Mouse (Mus musculus): Measurements from ENCODE around the gene Pgghg. TPM values are rescaled to one million over a fixed set of nuclear protein-coding genes. Genes with fewer than 3 reads are reported as not detected.
A peak's percentile ranks its signal among the peaks of the same experiment; 100 is the strongest.

The Pgghg gene
- polyA plus RNA-seq, 1 experiment = 15.1 TPM

DNA sequence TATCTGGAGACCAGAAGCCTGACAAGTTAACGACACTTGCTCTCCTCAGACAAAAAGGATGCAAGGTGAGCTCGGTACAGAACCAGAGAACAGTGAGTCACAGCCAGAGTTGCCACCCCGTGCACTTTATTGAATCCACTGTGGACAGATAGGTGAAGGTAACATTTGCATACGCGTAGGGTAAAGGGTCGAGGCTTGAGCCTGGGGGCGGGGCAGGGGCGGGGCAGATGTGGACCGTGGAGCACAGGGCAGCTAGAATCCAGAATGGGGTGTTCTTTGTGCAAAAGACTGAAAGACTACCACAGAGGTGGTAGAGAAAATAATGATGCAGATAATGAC, 13.5 kb downstream of the Pgghg start:
- TF ChIP-seq POLR2A (IDR thresholded peaks at IDR 0.05; ENCODE audit: low read depth, low read length) (no peak), CTCF (IDR thresholded peaks at IDR 0.05; ENCODE audit: extremely low read depth, insufficient read length, insufficient replicate concordance, low read depth, low read length) (no peak)
- WGBS = under 1% methylated on average over 9 of the region's 9 CpGs
- Histone ChIP-seq H3K27me3 (ENCODE audit: control insufficient read depth, insufficient read depth, low read length) (no peaks in the 10 kb centered on the region), H3K27ac (ENCODE audit: insufficient read depth, low read depth, low read length) (peak overlapping the region; percentile 46), H3K36me3 (ENCODE audit: control insufficient read depth, insufficient read depth, low read length) (0 out of 2 replicates have a peak, but pooled peaks cover 3% of the 10 kb centered on the region), H3K4me1 (ENCODE audit: control insufficient read depth, insufficient read depth, insufficient read length, low read length) (peaks cover 14% of the 10 kb centered on the region), H3K4me3 (ENCODE audit: low read depth, low read length) (peak overlapping the region; percentile 61)

DNA sequence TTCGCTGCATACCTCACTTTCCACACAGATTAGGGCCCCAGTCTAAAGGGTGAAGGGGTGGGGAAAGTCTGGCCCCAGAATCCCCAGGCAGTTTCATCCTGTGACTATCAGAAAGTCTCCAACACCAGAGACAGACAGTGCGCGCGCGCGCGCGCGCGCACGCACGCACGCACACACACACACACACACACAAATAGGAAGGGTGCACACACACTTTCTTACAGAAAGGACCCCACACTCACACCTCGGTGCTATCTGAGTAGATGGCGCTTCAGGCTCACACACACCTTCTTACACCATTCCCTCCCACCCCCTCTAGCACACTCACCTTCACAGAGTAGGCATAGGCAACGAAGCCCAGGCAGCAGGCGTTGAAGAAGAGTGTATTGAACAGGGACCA, 14.2 kb downstream of the Pgghg start:
- 3% methylated on average over 17 of the region's 17 CpGs for WGBS
- TF ChIP-seq POLR2A (IDR thresholded peaks at IDR 0.05; ENCODE audit: low read depth, low read length) (no peak), CTCF (IDR thresholded peaks at IDR 0.05; ENCODE audit: extremely low read depth, insufficient read length, insufficient replicate concordance, low read depth, low read length) (no peak)
- peak overlapping the region; percentile 61 for H3K4me3 ChIP-seq (ENCODE audit: low read depth, low read length)
- peak overlapping the region; percentile 82 for H3K27ac ChIP-seq (ENCODE audit: insufficient read depth, low read depth, low read length)
- H3K4me1 ChIP-seq (ENCODE audit: control insufficient read depth, insufficient read depth, insufficient read length, low read length) = peaks cover 14% of the 10 kb centered on the region
- H3K36me3 ChIP-seq (ENCODE audit: control insufficient read depth, insufficient read depth, low read length) = 0 out of 2 replicates have a peak, but pooled peaks cover 3% of the 10 kb centered on the region
- no peaks in the 10 kb centered on the region for H3K27me3 ChIP-seq (ENCODE audit: control insufficient read depth, insufficient read depth, low read length)

DNA sequence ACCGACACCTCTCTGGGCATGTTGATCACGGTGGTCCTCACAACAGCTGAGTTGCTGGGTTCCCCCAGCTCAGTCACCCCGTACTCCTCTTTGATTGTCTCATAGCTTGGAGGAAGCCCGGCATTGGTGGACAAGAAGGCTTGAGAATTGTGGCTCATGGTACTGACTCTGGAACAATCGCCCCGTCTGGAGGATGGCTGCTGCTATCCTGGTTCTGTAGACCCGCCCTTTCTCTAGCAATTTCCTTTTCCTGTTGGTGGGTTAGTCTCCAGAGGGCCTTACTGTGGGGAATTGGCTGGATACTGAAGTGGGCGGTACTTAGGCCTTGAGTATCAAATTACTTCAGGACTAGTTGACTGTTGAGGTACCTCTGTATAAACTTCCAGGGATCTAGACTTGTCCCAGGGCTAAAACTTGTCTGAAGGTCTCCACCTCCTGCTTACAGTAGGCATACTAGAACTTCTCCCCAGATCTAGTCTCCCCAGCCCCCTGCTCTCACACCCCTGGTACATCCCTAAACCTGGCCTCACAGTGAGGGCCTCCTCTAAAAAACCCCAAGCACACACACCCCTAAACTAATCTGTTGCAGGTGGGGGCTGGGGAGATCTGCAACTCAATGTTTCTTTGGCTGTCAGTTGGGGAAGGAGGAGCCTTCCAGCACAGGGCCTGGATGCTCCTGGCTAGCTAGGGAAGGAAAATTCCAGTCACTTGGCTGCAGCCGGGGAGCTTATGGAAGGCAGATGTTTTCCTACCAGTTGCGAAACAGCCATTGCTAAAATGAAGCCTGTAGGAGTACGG, 14.8 kb downstream of the Pgghg start, which contains the start of the genes Gm45717 and Ifitm2:
Gene Gm45717, minus strand, starts transcription at position 180 of the 798 bp plus-strand sequence.
Gene Ifitm2, minus strand, starts transcription at position 230 of the 798 bp plus-strand sequence.
- WGBS = 4% methylated on average over 11 of the region's 11 CpGs
- H3K4me1 ChIP-seq (ENCODE audit: control insufficient read depth, insufficient read depth, insufficient read length, low read length) = peaks cover 14% of the 10 kb centered on the region
- 0 out of 2 replicates have a peak, but pooled peaks cover 3% of the 10 kb centered on the region for H3K36me3 ChIP-seq (ENCODE audit: control insufficient read depth, insufficient read depth, low read length)
- no peaks in the 10 kb centered on the region for H3K27me3 ChIP-seq (ENCODE audit: control insufficient read depth, insufficient read depth, low read length)
- peak within 1 kb of the TSS; percentile 89 for H3K27ac ChIP-seq (ENCODE audit: insufficient read depth, low read depth, low read length)
- H3K4me3 ChIP-seq (ENCODE audit: low read depth, low read length) = peak within 1 kb of the TSS; percentile 61
- TF ChIP-seq POLR2A (IDR thresholded peaks at IDR 0.05; ENCODE audit: low read depth, low read length) (no peak; the same call in 1 of the 2 replicates), CTCF (IDR thresholded peaks at IDR 0.05; ENCODE audit: extremely low read depth, insufficient read length, insufficient replicate concordance, low read depth, low read length) (no peak)

DNA sequence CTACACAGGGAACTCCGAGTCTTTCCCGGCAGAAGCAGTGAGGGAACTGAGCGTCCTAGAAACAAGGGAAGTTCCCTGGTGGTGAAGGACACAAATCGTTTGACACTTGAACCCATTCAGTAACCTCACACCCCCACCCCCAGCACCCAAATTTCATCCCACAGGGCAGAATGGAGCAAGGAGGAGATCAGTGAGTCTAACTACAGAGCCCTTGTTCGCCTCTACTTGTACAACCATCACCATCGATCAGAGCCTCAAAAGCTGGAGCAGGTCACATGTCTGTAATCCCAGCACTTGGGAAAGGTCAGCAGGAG, 15.3 kb downstream of the Pgghg start:
- no peak overlapping the region for H3K4me3 ChIP-seq (ENCODE audit: low read depth, low read length)
- H3K4me1 ChIP-seq (ENCODE audit: control insufficient read depth, insufficient read depth, insufficient read length, low read length) = peaks cover 11% of the 10 kb centered on the region; the same call in 1 of the 2 replicates
- H3K36me3 ChIP-seq (ENCODE audit: control insufficient read depth, insufficient read depth, low read length) = 0 out of 2 replicates have a peak, but pooled peaks cover 3% of the 10 kb centered on the region
- H3K27ac ChIP-seq (ENCODE audit: insufficient read depth, low read depth, low read length) = peak overlapping the region; percentile 89
- no peaks in the 10 kb centered on the region for H3K27me3 ChIP-seq (ENCODE audit: control insufficient read depth, insufficient read depth, low read length)
- 21% methylated on average over 6 of the region's 6 CpGs for WGBS
- TF ChIP-seq POLR2A (IDR thresholded peaks at IDR 0.05; ENCODE audit: low read depth, low read length) = no peak
- TF ChIP-seq CTCF (IDR thresholded peaks at IDR 0.05; ENCODE audit: extremely low read depth, insufficient read length, insufficient replicate concordance, low read depth, low read length) = no peak

DNA sequence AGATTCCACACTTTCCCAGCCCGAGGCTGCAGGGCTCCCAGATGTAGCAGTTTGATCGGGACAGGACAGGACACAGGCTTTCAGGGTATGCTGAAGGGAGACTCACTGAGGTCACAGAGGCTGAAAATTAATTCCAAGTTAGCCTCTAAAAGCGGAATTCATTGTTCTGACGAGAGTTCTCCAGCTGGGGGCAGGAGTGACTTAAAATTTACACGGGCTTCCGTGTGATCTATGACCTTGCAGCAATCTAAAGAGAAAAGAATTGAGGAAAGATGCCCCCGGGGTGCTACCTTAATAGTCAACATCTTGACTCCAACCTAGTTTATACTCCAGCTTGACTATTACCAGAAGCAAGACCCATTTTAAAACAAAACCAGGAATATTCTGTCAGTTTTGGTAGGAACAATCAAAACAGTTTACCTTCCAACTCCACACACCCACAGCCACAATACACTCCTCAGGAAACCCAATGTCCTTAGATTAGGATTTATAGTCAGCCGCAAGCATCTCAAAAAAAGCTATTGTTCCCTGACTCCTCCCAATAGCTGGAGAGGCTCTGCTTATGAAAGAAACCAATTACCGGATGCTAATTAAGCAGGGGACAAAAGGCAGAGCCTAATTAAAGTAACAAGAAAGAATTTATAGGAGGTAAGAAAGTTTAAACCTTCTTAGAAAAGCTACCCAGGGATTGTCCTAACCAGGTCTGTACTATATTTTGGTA, 18.1 kb downstream of the Pgghg start:
- no peaks in the 10 kb centered on the region for H3K27me3 ChIP-seq (ENCODE audit: control insufficient read depth, insufficient read depth, low read length)
- no peak overlapping the region for H3K4me3 ChIP-seq (ENCODE audit: low read depth, low read length)
- no peak overlapping the region for H3K27ac ChIP-seq (ENCODE audit: insufficient read depth, low read depth, low read length)
- TF ChIP-seq CTCF (IDR thresholded peaks at IDR 0.05; ENCODE audit: extremely low read depth, insufficient read length, insufficient replicate concordance, low read depth, low read length) (peak; percentile 17; the same call in 1 of the 2 replicates), POLR2A (IDR thresholded peaks at IDR 0.05; ENCODE audit: low read depth, low read length) (no peak)
- no peaks in the 10 kb centered on the region for H3K36me3 ChIP-seq (ENCODE audit: control insufficient read depth, insufficient read depth, low read length)
- H3K4me1 ChIP-seq (ENCODE audit: control insufficient read depth, insufficient read depth, insufficient read length, low read length) = peaks cover 3% of the 10 kb centered on the region; the same call in 1 of the 2 replicates
- 12% methylated on average over 9 of the region's 9 CpGs for WGBS

DNA sequence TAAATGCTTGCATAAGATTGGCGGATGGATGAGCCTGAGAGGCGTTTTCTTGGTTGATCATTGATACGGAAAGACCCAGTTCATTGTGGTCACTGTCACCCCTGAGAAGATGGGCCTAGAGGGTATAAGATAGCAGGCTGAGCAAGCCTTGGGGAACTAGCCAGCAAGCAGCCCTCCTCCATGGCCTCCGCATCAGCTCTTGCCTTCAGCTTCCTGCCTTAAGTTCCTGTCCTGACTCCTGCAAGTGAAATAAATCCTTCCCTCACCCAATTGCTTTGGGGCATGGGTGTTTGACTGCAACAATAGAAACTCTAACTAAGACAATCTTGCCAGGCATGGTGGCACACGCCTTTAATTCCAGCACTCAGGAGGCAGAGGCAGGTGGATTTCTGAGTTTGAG, 18.8 kb downstream of the Pgghg start:
- WGBS = 90% methylated on average over 5 of the region's 5 CpGs
- H3K4me1 ChIP-seq (ENCODE audit: control insufficient read depth, insufficient read depth, insufficient read length, low read length) = no peaks in the 10 kb centered on the region; the same call in 1 of the 2 replicates
- H3K27ac ChIP-seq (ENCODE audit: insufficient read depth, low read depth, low read length) = no peak overlapping the region
- no peak for TF ChIP-seq POLR2A (IDR thresholded peaks at IDR 0.05; ENCODE audit: low read depth, low read length)
- no peak for TF ChIP-seq CTCF (IDR thresholded peaks at IDR 0.05; ENCODE audit: extremely low read depth, insufficient read length, insufficient replicate concordance, low read depth, low read length)
- H3K4me3 ChIP-seq (ENCODE audit: low read depth, low read length) = no peak overlapping the region
- H3K36me3 ChIP-seq (ENCODE audit: control insufficient read depth, insufficient read depth, low read length) = no peaks in the 10 kb centered on the region
- no peaks in the 10 kb centered on the region for H3K27me3 ChIP-seq (ENCODE audit: control insufficient read depth, insufficient read depth, low read length)

DNA sequence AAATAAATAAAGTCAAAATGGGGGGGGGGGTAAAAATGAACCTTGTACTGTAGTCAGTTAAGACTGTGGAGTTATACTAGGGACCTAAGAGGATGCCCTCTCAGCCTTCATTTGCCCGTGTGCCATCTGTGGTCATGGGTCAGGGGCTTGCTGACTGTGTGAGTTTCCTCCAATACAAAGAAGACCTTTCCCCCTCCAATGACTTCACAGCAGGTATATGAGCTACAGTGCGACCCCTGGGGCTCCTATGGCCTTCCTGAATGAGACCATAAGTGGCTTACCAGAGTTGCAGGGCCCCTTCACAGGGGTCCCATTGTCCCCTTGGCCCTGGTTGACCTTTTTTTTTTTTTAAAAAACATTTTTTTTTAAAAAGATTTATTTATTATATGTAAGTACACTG, 20.2 kb downstream of the Pgghg start:
- Histone ChIP-seq H3K27ac (ENCODE audit: insufficient read depth, low read depth, low read length) (no peak overlapping the region), H3K27me3 (ENCODE audit: control insufficient read depth, insufficient read depth, low read length) (no peaks in the 10 kb centered on the region), H3K4me1 (ENCODE audit: control insufficient read depth, insufficient read depth, insufficient read length, low read length) (no peaks in the 10 kb centered on the region), H3K36me3 (ENCODE audit: control insufficient read depth, insufficient read depth, low read length) (no peaks in the 10 kb centered on the region), H3K4me3 (ENCODE audit: low read depth, low read length) (no peak overlapping the region)
- TF ChIP-seq POLR2A (IDR thresholded peaks at IDR 0.05; ENCODE audit: low read depth, low read length) = no peak
- TF ChIP-seq CTCF (IDR thresholded peaks at IDR 0.05; ENCODE audit: extremely low read depth, insufficient read length, insufficient replicate concordance, low read depth, low read length) = no peak
- WGBS = 95% methylated on average over 2 of the region's 2 CpGs

Measured in small intestine, adult 2 months (tissue).